Mouse (Mus musculus) E14TG2a.4 (cell line): Measurements from ENCODE around the gene Fbxo2.

Experiments
- CTCF ChIP-seq: conservative IDR thresholded peaks from 2 replicates; pipeline ENCODE4 v1.5.1; 2014; ENCODE audit warnings: low read length
- NANOG ChIP-seq: IDR thresholded peaks from 2 replicates; pipeline ENCODE4 v1.6.1; 2014; ENCODE audit warnings: borderline replicate concordance, low read length, mixed read lengths
- POU5F1 ChIP-seq: IDR thresholded peaks from 2 replicates; pipeline ENCODE4 v1.6.1; 2014; ENCODE audit warnings: low read length, borderline replicate concordance

- no peak for TF ChIP-seq CTCF
- no peak for TF ChIP-seq NANOG
- TF ChIP-seq POU5F1: no peak
Observed at GRCm38 (mm10) chr4:148121982-148122693, 38.3 kb upstream of the Fbxo2 start.
